Mouse (Mus musculus) myocyte (in vitro differentiated cells): Measurements from ENCODE around the gene Lrp5. TPM values are rescaled to one million over a fixed set of nuclear protein-coding genes. Genes with fewer than 3 reads are reported as not detected.

ENCODE experiments used
- H3K27me3 ChIP-seq: one replicate; pipeline ENCODE4 v1.6.1; 2011; ENCODE audit not compliant: control insufficient read depth, insufficient read depth, insufficient read length
- H3K36me3 ChIP-seq: one replicate; pipeline ENCODE4 v1.6.1; 2011; ENCODE audit not compliant: control insufficient read depth, insufficient read depth
- H3K4me2 ChIP-seq: one replicate; pipeline ENCODE4 v1.6.1; 2011; ENCODE audit warnings: low read depth, control low read depth
- H3K4me3 ChIP-seq: one replicate; pipeline ENCODE4 v1.5.1; 2011; ENCODE audit warnings: mild to moderate bottlenecking, control low read depth, moderate library complexity
- H3K79me2 ChIP-seq: one replicate; pipeline ENCODE4 v1.6.1; 2011; ENCODE audit not compliant: control insufficient read depth, insufficient read depth
- H3ac ChIP-seq: one replicate; pipeline ENCODE4 v1.6.1; 2011; ENCODE audit not compliant: control insufficient read depth, insufficient read length
- CEBPB ChIP-seq: IDR thresholded peaks from 2 replicates; pipeline ENCODE4 v1.6.1; 2011; ENCODE audit warnings: mild to moderate bottlenecking, moderate library complexity; ENCODE audit not compliant: poor library complexity, insufficient read depth, severe bottlenecking
- E2F4 ChIP-seq: IDR thresholded peaks from one replicate; pipeline ENCODE4 v1.6.1; 2011; ENCODE audit warnings: mild to moderate bottlenecking, control low read depth, moderate library complexity; ENCODE audit not compliant: insufficient read depth
- MAX ChIP-seq: IDR thresholded peaks from one replicate; pipeline ENCODE4 v1.6.1; 2011; ENCODE audit warnings: low read depth, mild to moderate bottlenecking, control low read depth
- MYOD1 ChIP-seq, 3 experiments: IDR thresholded peaks; one replicate each; pipeline ENCODE4 v1.6.1; 2011; ENCODE audit warnings: control low read depth in 2 of 3, low read depth in 2 of 3, mild to moderate bottlenecking in 2 of 3, moderate library complexity in 1 of 3; ENCODE audit not compliant: insufficient read length in 2 of 3, control insufficient read depth in 1 of 3
- MYOG ChIP-seq, 3 experiments: IDR thresholded peaks; one replicate each; pipeline ENCODE4 v1.6.1; 2011; ENCODE audit warnings: control low read depth in 2 of 3, low read depth in 2 of 3, mild to moderate bottlenecking in 2 of 3; ENCODE audit not compliant: insufficient read length in 2 of 3, control insufficient read depth in 1 of 3, insufficient read depth in 1 of 3
- POLR2A ChIP-seq: IDR thresholded peaks from one replicate; pipeline ENCODE4 v1.6.1; 2011; ENCODE audit warnings: low read depth, mild to moderate bottlenecking, control low read depth, moderate library complexity; ENCODE audit not compliant: insufficient read length
- POLR2AphosphoS2 ChIP-seq: IDR thresholded peaks from one replicate; pipeline ENCODE4 v1.6.1; 2011; ENCODE audit warnings: low read depth, control low read depth; ENCODE audit not compliant: insufficient read length
- REST ChIP-seq: IDR thresholded peaks from one replicate; pipeline ENCODE4 v1.6.1; 2011; ENCODE audit warnings: mild to moderate bottlenecking, control low read depth, moderate library complexity; ENCODE audit not compliant: insufficient read depth, insufficient read length
- SRF ChIP-seq: IDR thresholded peaks from one replicate; pipeline ENCODE4 v1.6.1; 2011; ENCODE audit warnings: low read depth; ENCODE audit not compliant: control insufficient read depth, insufficient read length
- TCF12 ChIP-seq: IDR thresholded peaks from one replicate; pipeline ENCODE4 v1.6.1; 2011; ENCODE audit warnings: mild to moderate bottlenecking, control low read depth; ENCODE audit not compliant: poor library complexity, insufficient read depth, severe bottlenecking
- TCF3 ChIP-seq: IDR thresholded peaks from one replicate; pipeline ENCODE4 v1.6.1; 2011; ENCODE audit warnings: low read depth, control low read depth; ENCODE audit not compliant: insufficient read length
- USF1 ChIP-seq: IDR thresholded peaks from one replicate; pipeline ENCODE4 v1.6.1; 2011; ENCODE audit warnings: low read depth, mild to moderate bottlenecking, control low read depth, moderate library complexity
- polyA plus RNA-seq: library from polyadenylated mRNA; unstranded; fragments of >200 nt; fragmentation: generic; extraction: Trizol; gene quantifications from one replicate; pipeline ENCODE4 v1.2.1, GENCODE M21; 2012; ENCODE audit warnings: missing spikeins

The Lrp5 gene
- 42.5 TPM for polyA plus RNA-seq

DNA sequence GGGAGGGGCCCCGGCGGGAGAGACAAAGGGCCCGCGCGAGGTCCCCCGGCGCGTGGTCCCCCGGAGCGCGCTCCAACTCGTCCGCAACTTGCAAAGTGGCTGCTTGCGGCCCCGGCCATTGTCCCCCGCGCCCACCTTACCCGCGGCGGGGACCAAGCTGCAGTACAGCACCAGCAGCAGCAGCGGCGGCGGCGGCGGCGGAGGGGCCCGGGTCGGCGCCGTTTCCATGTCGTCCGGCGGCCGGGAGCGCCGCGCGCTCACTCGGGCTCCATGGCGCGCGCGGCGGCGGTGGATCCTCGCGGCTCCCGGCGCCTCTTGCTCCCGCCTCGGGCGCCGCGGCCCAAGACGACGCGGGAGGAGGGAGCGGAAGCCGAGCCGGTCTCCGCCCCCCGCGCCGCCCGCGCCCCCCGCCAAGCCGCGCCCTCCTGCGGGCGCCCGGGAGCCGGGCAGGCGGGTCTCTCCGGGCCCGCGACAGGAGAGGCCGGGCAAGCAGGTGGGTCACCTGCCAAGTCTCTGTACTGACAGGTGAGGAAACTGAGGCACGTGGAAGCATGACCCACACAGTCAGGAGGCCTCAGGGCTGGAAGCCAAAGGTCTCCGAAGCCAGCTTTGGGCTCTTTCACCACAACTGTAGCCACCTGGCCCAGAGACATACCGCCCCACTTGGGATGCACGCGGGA, at the start of gene Lrp5:
TSS of gene Lrp5 (minus strand) at position 350 of the 680 bp plus-strand sequence.
- TF ChIP-seq POLR2A, result peak; percentile 61
- no peak for TF ChIP-seq SRF
- TF ChIP-seq TCF3, result no peak
- TF ChIP-seq POLR2AphosphoS2, result no peak
- TF ChIP-seq REST, result no peak
- no peak for TF ChIP-seq E2F4
- Histone ChIP-seq H3K4me2 (peak within 1 kb of the TSS; percentile 88), H3K4me3 (peak within 1 kb of the TSS; percentile 46), H3K36me3 (no peaks in the 10 kb centered on the region), H3K27me3 (no peaks in the 10 kb centered on the region), H3K79me2 (peaks cover 39% of the 10 kb centered on the region), H3ac (peak within 1 kb of the TSS; percentile 80)

DNA sequence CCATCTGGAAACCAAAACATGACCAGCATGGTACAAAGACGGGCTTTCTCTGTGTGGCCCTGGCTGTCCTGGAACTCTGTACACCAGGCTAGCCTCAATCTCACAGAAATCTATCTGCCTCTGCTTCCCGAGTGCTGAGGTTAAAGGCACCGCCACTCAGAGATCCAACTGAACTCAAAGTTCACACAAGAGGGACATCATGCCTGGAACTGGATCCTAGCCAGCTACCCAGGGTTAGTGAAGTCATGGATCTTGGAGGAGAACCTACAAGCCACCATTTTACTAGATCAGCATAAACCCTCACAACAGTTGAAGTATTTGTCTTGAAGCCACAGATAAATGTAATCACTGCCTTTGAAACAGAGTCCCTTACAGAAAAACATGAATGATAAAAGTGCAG, 49.6 kb upstream of the Lrp5 start:
- Histone ChIP-seq H3K27me3 (no peaks in the 10 kb centered on the region), H3ac (no peak overlapping the region), H3K36me3 (no peaks in the 10 kb centered on the region), H3K79me2 (no peaks in the 10 kb centered on the region), H3K4me3 (no peak overlapping the region), H3K4me2 (no peak overlapping the region)
- no peak for TF ChIP-seq SRF
- no peak for TF ChIP-seq MYOG (IDR thresholded peaks at IDR 0.05; ENCODE audit: control insufficient read depth in 1 of 3, insufficient read depth in 1 of 3, insufficient read length in 2 of 3, low read depth in 2 of 3)
- no peak for TF ChIP-seq TCF3
- TF ChIP-seq USF1, result no peak
- no peak for TF ChIP-seq MAX
- TF ChIP-seq E2F4, result no peak
- TF ChIP-seq POLR2A, result no peak
- TF ChIP-seq MYOD1 (IDR thresholded peaks at IDR 0.05; ENCODE audit: control insufficient read depth in 1 of 3, insufficient read length in 2 of 3, low read depth in 2 of 3), result no peak
- TF ChIP-seq CEBPB, result no peak
- TF ChIP-seq REST, result no peak
- no peak for TF ChIP-seq TCF12
- no peak for TF ChIP-seq POLR2AphosphoS2

DNA sequence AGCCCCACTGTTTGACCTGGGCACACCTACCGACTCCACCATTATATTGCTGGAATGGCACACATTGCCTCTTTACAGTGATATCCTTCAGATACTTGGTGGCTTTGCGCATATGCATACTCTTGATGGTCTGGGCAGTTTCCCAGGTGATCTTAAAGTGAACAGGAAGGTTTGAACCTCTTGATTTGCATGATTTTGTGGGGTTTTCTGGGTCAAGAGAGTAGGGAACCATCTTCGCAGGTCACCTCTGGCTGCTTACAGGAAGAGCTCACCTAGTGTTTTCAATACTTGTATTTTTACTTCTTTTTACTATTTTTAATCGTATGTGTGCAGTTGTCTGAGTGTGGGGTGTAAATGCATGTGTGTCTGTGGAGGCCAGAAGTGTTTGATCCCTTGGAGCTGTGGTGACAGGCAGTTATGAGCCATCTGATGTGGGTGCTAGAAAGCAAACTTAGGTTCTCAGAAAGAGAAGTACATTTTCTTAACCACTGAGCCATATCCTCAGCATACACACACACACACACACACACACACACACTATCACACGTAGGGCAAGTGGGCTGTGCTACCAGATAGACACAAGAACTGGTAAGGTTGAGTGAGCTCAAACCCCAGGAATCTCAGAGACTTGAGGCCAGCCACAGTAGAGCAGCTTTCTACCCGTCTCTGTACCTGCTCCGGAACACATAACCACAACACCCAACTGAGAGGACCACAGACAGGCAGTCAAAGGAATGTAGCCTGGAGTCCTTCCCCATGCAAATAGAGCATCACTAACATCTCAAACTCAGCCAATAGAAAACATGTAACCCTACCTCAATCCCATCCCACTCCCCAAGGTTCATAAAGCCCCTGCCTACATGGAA, 44.6 kb upstream of the Lrp5 start:
- H3K27me3 ChIP-seq, result no peaks in the 10 kb centered on the region
- no peak overlapping the region for H3K4me2 ChIP-seq
- no peaks in the 10 kb centered on the region for H3K79me2 ChIP-seq
- no peak overlapping the region for H3ac ChIP-seq
- TF ChIP-seq USF1 (no peak), SRF (no peak), MAX (no peak), MYOG (IDR thresholded peaks at IDR 0.05; ENCODE audit: control insufficient read depth in 1 of 3, insufficient read depth in 1 of 3, insufficient read length in 2 of 3, low read depth in 2 of 3) (no peak), POLR2A (no peak), REST (no peak), POLR2AphosphoS2 (no peak), CEBPB (no peak), TCF12 (no peak), TCF3 (no peak), E2F4 (no peak), MYOD1 (IDR thresholded peaks at IDR 0.05; ENCODE audit: control insufficient read depth in 1 of 3, insufficient read length in 2 of 3, low read depth in 2 of 3) (no peak)
- H3K36me3 ChIP-seq, result no peaks in the 10 kb centered on the region
- H3K4me3 ChIP-seq, result no peak overlapping the region

DNA sequence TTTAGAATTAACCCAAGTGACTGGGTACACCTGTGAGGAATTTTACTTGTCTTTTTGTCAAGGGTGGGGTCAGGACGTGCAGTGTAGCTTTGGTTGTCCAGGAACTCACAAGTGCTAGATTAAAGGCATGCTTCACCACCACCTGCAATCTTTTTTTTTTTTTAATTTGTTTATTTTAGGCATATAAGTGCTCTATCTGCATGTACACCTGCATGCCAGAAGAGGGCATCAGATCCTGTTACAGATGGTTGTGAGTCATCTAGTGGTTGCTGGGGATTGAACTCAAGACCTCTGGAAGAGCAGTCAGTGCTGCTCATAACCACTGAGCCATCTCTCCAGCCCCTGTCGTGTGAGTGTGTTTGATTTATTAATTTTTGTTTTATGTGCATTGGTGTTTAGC, 42.5 kb upstream of the Lrp5 start:
- no peak overlapping the region for H3K4me2 ChIP-seq
- H3ac ChIP-seq, result no peak overlapping the region
- H3K4me3 ChIP-seq, result no peak overlapping the region
- no peaks in the 10 kb centered on the region for H3K36me3 ChIP-seq
- no peaks in the 10 kb centered on the region for H3K79me2 ChIP-seq
- H3K27me3 ChIP-seq, result no peaks in the 10 kb centered on the region
- TF ChIP-seq SRF, result no peak
- no peak for TF ChIP-seq REST
- TF ChIP-seq MYOG (IDR thresholded peaks at IDR 0.05; ENCODE audit: control insufficient read depth in 1 of 3, insufficient read depth in 1 of 3, insufficient read length in 2 of 3, low read depth in 2 of 3), result no peak
- no peak for TF ChIP-seq E2F4
- TF ChIP-seq CEBPB, result no peak
